Mouse (Mus musculus) thymus, postnatal 0 days (tissue): ENCODE results near the gene Speer4f2. TPM values are rescaled to one million over a fixed set of nuclear protein-coding genes. Genes with fewer than 3 reads are reported as not detected.

Experiments used
- polyA plus RNA-seq: library from polyadenylated mRNA; unstranded; fragments of >200 nt; fragmentation: Nextera tagmentation; extraction: Ambion mirVana; gene quantifications from 2 replicates; pipeline ENCODE4 v1.2.1, GENCODE M21; 2015

The Speer4f2 gene
- polyA plus RNA-seq, 1 experiment from 2014 or later, result not detected

Other genes with a start within 250 kb of the Speer4f2 start
- not detected in 2 replicates for gene Speer4f1, start 102.9 kb downstream of the Speer4f2 start, polyA plus RNA-seq
- 3.6 TPM in 2 replicates for gene Sema3c, start 201.1 kb downstream of the Speer4f2 start, polyA plus RNA-seq